Mouse (Mus musculus) left cerebral cortex, adult 2 months (tissue): ENCODE measurements around the gene Gsdma3. TPM values are rescaled to one million over a fixed set of nuclear protein-coding genes. Genes with fewer than 3 reads are reported as not detected.
"Not testable (repeated sequence)": the region's sequence is repeated elsewhere in the genome, so short reads cannot be mapped to it uniquely, and the experiment has no call there.

Source experiments
- DNase-seq, 2 experiments: peaks; one replicate each; pipeline ENCODE4 v3.0.0; 2021 to 2022; ENCODE audit warnings: low spot score in 2 of 2, mixed read lengths in 1 of 2; ENCODE audit errors: extremely low spot score in 1 of 2
- H3K27ac ChIP-seq: fragments of 200-600 bp; 2 replicates; pipeline ENCODE4 v1.8.1; 2022
- H3K4me3 ChIP-seq: fragments of 200-600 bp; 2 replicates; pipeline ENCODE4 v1.8.1; 2022
- CTCF ChIP-seq: fragments of 200-600 bp; IDR thresholded peaks from 2 replicates; pipeline ENCODE4 v1.8.1; 2022; ENCODE audit warnings: antibody characterized with exemption, mild to moderate bottlenecking, moderate library complexity
- intact Hi-C: fragments of 180-260 bp; cut with DNase I; formaldehyde crosslinking; loops from one replicate; pipeline ENCODE4 v1.15.1; 2025
- total RNA-seq, 2 experiments: library from RNA; stranded (reverse); gene quantifications; 2 replicates each; pipeline ENCODE4 v1.2.3; 2021

The Gsdma3 gene
- total RNA-seq, 2 experiments from 2014 or later: 0.23 to 0.27 TPM

GRCm38 (mm10) chr11:98597991-98598390, 28.2 kb upstream of the Gsdma3 start, which contains the start of gene Lrrc3c:
Gene Lrrc3c, plus strand, starts transcription at chr11:98598291.
- no peak within 1 kb of the TSS for H3K4me3 ChIP-seq
- no peak for DNase-seq
- H3K27ac ChIP-seq: no peak within 1 kb of the TSS
- intact Hi-C loops: no loop called here
- TF ChIP-seq CTCF: no peak

GRCm38 (mm10) chr11:98598851-98599290, 27.3 kb upstream of the Gsdma3 start:
- no peak for DNase-seq
- intact Hi-C loops: no loop called here
- TF ChIP-seq CTCF: no peak
- no peak overlapping the region for H3K4me3 ChIP-seq
- H3K27ac ChIP-seq: no peak overlapping the region

- H3K4me3 ChIP-seq: no peak overlapping the region
Observed at GRCm38 (mm10) chr11:98599291-98599690, 26.9 kb upstream of the Gsdma3 start.

GRCm38 (mm10) chr11:98602090-98602690, 24.0 kb upstream of the Gsdma3 start:
- Histone ChIP-seq H3K4me3 (no peak overlapping the region), H3K27ac (no peak overlapping the region)
- TF ChIP-seq CTCF: no peak
- intact Hi-C loops: no loop called here
- no peak for DNase-seq

More at GRCm38 (mm10) chr11:98599291-98599690, 26.9 kb upstream of the Gsdma3 start:
- intact Hi-C loops: no loop called here
- H3K27ac ChIP-seq: no peak overlapping the region
- DNase-seq: no peak
- no peak for TF ChIP-seq CTCF

- H3K4me3 ChIP-seq: no peak overlapping the region
- H3K27ac ChIP-seq: no peak overlapping the region
- no peak for DNase-seq
- TF ChIP-seq CTCF: no peak
- intact Hi-C loops: loop anchor here (2.0 kb wide), 1 partner anchor 33 kb away; no protein-coding TSS in a partner anchor
Observed at GRCm38 (mm10) chr11:98603953-98604352, 22.2 kb upstream of the Gsdma3 start.

- H3K27ac ChIP-seq, H3K4me3 ChIP-seq: not testable (repeated sequence)
- intact Hi-C loops: loop anchor here (2.0 kb wide), 1 partner anchor 32 kb away; no protein-coding TSS in a partner anchor
Observed at GRCm38 (mm10) chr11:98604911-98605310, 21.2 kb upstream of the Gsdma3 start.

GRCm38 (mm10) chr11:98606763-98607162, 19.4 kb upstream of the Gsdma3 start:
- intact Hi-C loops: loop anchor here (1.0 kb wide), 1 partner anchor 49 kb away; no protein-coding TSS in a partner anchor
- no peak for DNase-seq
- Histone ChIP-seq H3K4me3 (no peak overlapping the region), H3K27ac (no peak overlapping the region)
- peak; percentile 80 for TF ChIP-seq CTCF

More at GRCm38 (mm10) chr11:98604911-98605310, 21.2 kb upstream of the Gsdma3 start:
- not testable (repeated sequence) for DNase-seq

GRCm38 (mm10) chr11:98620791-98621190, 5.4 kb upstream of the Gsdma3 start:
- TF ChIP-seq CTCF: no peak
- Histone ChIP-seq H3K4me3 (no peak overlapping the region), H3K27ac (no peak overlapping the region)
- DNase-seq: no peak
- intact Hi-C loops: no loop called here

- H3K4me3 ChIP-seq, H3K27ac ChIP-seq, intact Hi-C loops, DNase-seq: not testable (repeated sequence)
Observed at GRCm38 (mm10) chr11:98623981-98624380, 2.2 kb upstream of the Gsdma3 start.

GRCm38 (mm10) chr11:98624381-98624780, 1.8 kb upstream of the Gsdma3 start:
- H3K4me3 ChIP-seq, DNase-seq, intact Hi-C loops, H3K27ac ChIP-seq: not testable (repeated sequence)

GRCm38 (mm10) chr11:98628706-98629105, 2.5 kb downstream of the Gsdma3 start:
- Histone ChIP-seq H3K4me3 (no peak overlapping the region), H3K27ac (no peak overlapping the region)
- intact Hi-C loops: no loop called here
- peak in 1 of 2 experiments; percentile 3 for DNase-seq
- no peak for TF ChIP-seq CTCF

- no peak for TF ChIP-seq CTCF
- intact Hi-C loops: no loop called here
- Histone ChIP-seq H3K4me3 (no peak overlapping the region), H3K27ac (no peak overlapping the region)
- no peak for DNase-seq
Observed at GRCm38 (mm10) chr11:98630646-98631045, 4.5 kb downstream of the Gsdma3 start.

GRCm38 (mm10) chr11:98635312-98635970, 9.3 kb downstream of the Gsdma3 start:
- intact Hi-C loops, H3K4me3 ChIP-seq, H3K27ac ChIP-seq, DNase-seq: not testable (repeated sequence)
- TF ChIP-seq CTCF: peak; percentile 33
